Mouse (Mus musculus): ENCODE measurements around the gene Capzb. TPM values are rescaled to one million over a fixed set of nuclear protein-coding genes. Genes with fewer than 3 reads are reported as not detected.

Capzb gene
- total and polyA plus RNA-seq, 3 experiments, result 86.4 to 388 (median 160) TPM

DNA sequence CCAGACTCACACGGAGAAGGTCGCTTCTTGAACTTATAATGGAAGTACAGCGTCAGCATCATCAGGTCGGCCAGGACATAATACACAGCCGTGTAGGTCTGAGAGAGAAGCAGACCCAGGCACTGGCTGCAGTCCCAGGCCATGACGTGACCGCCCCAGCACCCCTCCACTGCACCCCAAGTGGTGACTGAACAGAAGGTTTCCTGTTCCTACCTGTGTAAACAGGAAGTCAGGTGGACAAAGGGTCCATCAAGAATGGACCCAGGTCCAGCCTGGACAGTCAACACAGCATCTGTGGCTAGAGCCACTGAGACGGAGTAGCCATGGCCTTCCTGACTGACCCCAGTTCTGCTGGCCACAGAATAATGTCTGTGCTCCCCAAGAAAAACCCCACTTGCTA is 109.1 kb downstream of the Capzb start:
- no peaks in the 10 kb centered on the region for H3K79me2 ChIP-seq (replicated peaks; ENCODE audit: control insufficient read depth, extremely low read depth, insufficient read depth, poor library complexity, severe bottlenecking)
- no peak for DNase-seq (ENCODE audit: extremely low read depth)
- H3K9ac ChIP-seq (ENCODE audit: insufficient read depth, low read depth), result no peak overlapping the region
- no peak overlapping the region for H3K27ac ChIP-seq (ENCODE audit: insufficient read depth, low read depth)
- H3K4me1 ChIP-seq (ENCODE audit: control insufficient read depth in 1 of 2, insufficient read depth in 2 of 2), result peaks cover 27 to 49% of the 10 kb centered on the region in 2 experiments
- dilution Hi-C loops (cut with MboI; ENCODE audit: extremely low pct_ligation_motif_present, extremely low pct_unique_long_range_greater_than_20kb, low sequenced_read_pairs), result no loop called here
- in situ Hi-C loops (cut with MboI; ENCODE audit: low pct_ligation_motif_present, low pct_unique_long_range_greater_than_20kb, low sequenced_read_pairs), result no loop called here
- TF ChIP-seq GABPA (IDR thresholded peaks at IDR 0.05; ENCODE audit: insufficient replicate concordance, low read depth, low read length) (no peak), MYC (IDR thresholded peaks at IDR 0.05; ENCODE audit: low read depth, low read length) (no peak), NRF1 (IDR thresholded peaks at IDR 0.05; ENCODE audit: low read depth, low read length) (no peak), NELFE (IDR thresholded peaks at IDR 0.05; ENCODE audit: low read depth, low read length) (no peak), ELF1 (IDR thresholded peaks at IDR 0.05; ENCODE audit: low read depth, low read length) (no peak), IRF4 (IDR thresholded peaks at IDR 0.05; ENCODE audit: low read depth, low read length) (no peak), KAT2A (IDR thresholded peaks at IDR 0.05; ENCODE audit: insufficient replicate concordance, low read length) (no peak), ZC3H11A (IDR thresholded peaks at IDR 0.05; ENCODE audit: low read depth, low read length) (no peak), ZNF384 (IDR thresholded peaks at IDR 0.05; ENCODE audit: low read depth, low read length) (no peak), JUN (IDR thresholded peaks at IDR 0.05; ENCODE audit: insufficient read depth, low read depth, low read length) (no peak), MAX (IDR thresholded peaks at IDR 0.05; ENCODE audit: low read length) (no peak), USF2 (conservative IDR thresholded peaks at IDR 0.05; ENCODE audit: low read depth, low read length) (no peak), SIN3A (IDR thresholded peaks at IDR 0.05; ENCODE audit: low read length) (no peak), EP300 (IDR thresholded peaks at IDR 0.05; ENCODE audit: low read length) (no peak), MAZ (IDR thresholded peaks at IDR 0.05; ENCODE audit: low read depth, low read length) (no peak), ETS1 (conservative IDR thresholded peaks at IDR 0.05; ENCODE audit: low read depth, low read length) (no peak)
- no peak overlapping the region for H3K4me3 ChIP-seq (replicated peaks in 1 of 3; ENCODE audit: low read depth in 2 of 3, low read length in 2 of 3, poor library complexity in 1 of 3)
- H3K9me3 ChIP-seq (replicated peaks; ENCODE audit: low read length), result no peaks in the 10 kb centered on the region
- H3K36me3 ChIP-seq (replicated peaks in 1 of 2; ENCODE audit: control insufficient read depth in 1 of 2, insufficient read depth in 1 of 2, low read length in 1 of 2), result peaks cover 6 to 68% of the 10 kb centered on the region in 2 experiments
- H3K27me3 ChIP-seq (replicated peaks), result no peaks in the 10 kb centered on the region
- H3K4me2 ChIP-seq (ENCODE audit: insufficient read depth, low read depth, poor library complexity, severe bottlenecking), result no peak overlapping the region

DNA sequence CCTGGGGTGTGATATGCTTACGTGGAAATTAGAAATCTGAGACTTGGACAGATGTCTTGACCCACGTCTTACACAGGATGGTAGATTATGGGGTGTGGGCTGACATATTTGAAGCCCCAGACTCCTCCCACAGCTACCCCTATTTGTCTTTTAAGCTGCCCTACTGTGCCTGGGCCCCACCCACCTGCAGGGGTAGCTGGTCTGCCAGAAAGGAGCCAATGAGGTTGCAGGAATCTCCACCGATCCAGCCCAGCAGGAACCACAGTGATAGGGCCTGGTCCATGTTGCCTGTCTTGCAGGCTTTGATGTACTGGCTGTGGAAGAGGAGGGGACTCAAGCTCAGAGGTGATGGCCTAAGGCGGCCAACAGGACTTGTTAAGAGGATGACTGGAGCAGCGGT is 109.5 kb downstream of the Capzb start:
- H3K79me2 ChIP-seq (replicated peaks; ENCODE audit: control insufficient read depth, extremely low read depth, insufficient read depth, poor library complexity, severe bottlenecking), result no peaks in the 10 kb centered on the region
- H3K4me2 ChIP-seq (ENCODE audit: insufficient read depth, low read depth, poor library complexity, severe bottlenecking), result no peak overlapping the region
- DNase-seq (ENCODE audit: extremely low read depth), result no peak
- H3K4me1 ChIP-seq (ENCODE audit: control insufficient read depth in 1 of 2, insufficient read depth in 2 of 2), result peaks cover 23 to 47% of the 10 kb centered on the region in 2 experiments
- no peak overlapping the region for H3K9ac ChIP-seq (ENCODE audit: insufficient read depth, low read depth)
- dilution Hi-C loops (cut with MboI; ENCODE audit: extremely low pct_ligation_motif_present, extremely low pct_unique_long_range_greater_than_20kb, low sequenced_read_pairs) (no loop called here), in situ Hi-C loops (cut with MboI; ENCODE audit: low pct_ligation_motif_present, low pct_unique_long_range_greater_than_20kb, low sequenced_read_pairs) (no loop called here)
- H3K9me3 ChIP-seq (replicated peaks; ENCODE audit: low read length), result no peaks in the 10 kb centered on the region
- H3K36me3 ChIP-seq (replicated peaks in 1 of 2; ENCODE audit: control insufficient read depth in 1 of 2, insufficient read depth in 1 of 2, low read length in 1 of 2), result peaks cover 6 to 66% of the 10 kb centered on the region in 2 experiments
- no peak overlapping the region for H3K27ac ChIP-seq (ENCODE audit: insufficient read depth, low read depth)
- H3K27me3 ChIP-seq (replicated peaks), result no peaks in the 10 kb centered on the region
- TF ChIP-seq MAFK (IDR thresholded peaks at IDR 0.05; ENCODE audit: insufficient replicate concordance, low read length) (no peak), MAZ (IDR thresholded peaks at IDR 0.05; ENCODE audit: low read depth, low read length) (no peak), SIN3A (IDR thresholded peaks at IDR 0.05; ENCODE audit: low read length) (no peak)
- H3K4me3 ChIP-seq (replicated peaks in 1 of 3; ENCODE audit: low read depth in 2 of 3, low read length in 2 of 3, poor library complexity in 1 of 3), result no peak overlapping the region
